Mouse (Mus musculus) embryonic facial prominence, embryonic 10.5 days (tissue): ENCODE results near the gene Adarb2. TPM values are rescaled to one million over a fixed set of nuclear protein-coding genes. Genes with fewer than 3 reads are reported as not detected.

Experiments used
- DNase-seq: peaks from one replicate; pipeline ENCODE4 v3.0.0-alpha.2; 2017; ENCODE audit warnings: low spot score
- H3K27ac ChIP-seq: fragments of 300-500 bp; sonication (generic); replicated peaks from 2 replicates; pipeline ENCODE4 v1.5.1; 2016; ENCODE audit warnings: mild to moderate bottlenecking
- H3K27me3 ChIP-seq: fragments of 300-500 bp; sonication (generic); replicated peaks from 2 replicates; pipeline ENCODE4 v1.6.1; 2016; ENCODE audit warnings: low read depth, mild to moderate bottlenecking; ENCODE audit not compliant: poor library complexity, severe bottlenecking
- H3K36me3 ChIP-seq: fragments of 300-500 bp; sonication (generic); replicated peaks from 2 replicates; pipeline ENCODE4 v1.6.1; 2016; ENCODE audit warnings: mild to moderate bottlenecking, moderate library complexity
- H3K4me1 ChIP-seq: fragments of 300-500 bp; sonication (generic); 2 replicates; pipeline ENCODE4 v1.6.1; 2016
- H3K4me3 ChIP-seq: fragments of 300-500 bp; sonication (generic); 2 replicates; pipeline ENCODE4 v1.5.1; 2016; ENCODE audit warnings: mild to moderate bottlenecking, moderate library complexity
- H3K9me3 ChIP-seq: fragments of 300-500 bp; sonication (generic); 2 replicates; pipeline ENCODE4 v1.6.1; 2016; ENCODE audit warnings: mild to moderate bottlenecking
- WGBS: fragments of 180-500 bp; shearing (Covaris S2); methylation state at CpG from one replicate; pipeline ENCODE4 v1.1.7; 2016; 5-methylcytosine and 5-hydroxymethylcytosine counted together
- polyA plus RNA-seq: library from polyadenylated mRNA; unstranded; fragments of >200 nt; fragmentation: Nextera tagmentation; extraction: Ambion mirVana; gene quantifications from 2 replicates; pipeline ENCODE4 v1.2.1, GENCODE M21; 2016

The Adarb2 gene
- 2.6 TPM in 2 replicates for polyA plus RNA-seq

DNA sequence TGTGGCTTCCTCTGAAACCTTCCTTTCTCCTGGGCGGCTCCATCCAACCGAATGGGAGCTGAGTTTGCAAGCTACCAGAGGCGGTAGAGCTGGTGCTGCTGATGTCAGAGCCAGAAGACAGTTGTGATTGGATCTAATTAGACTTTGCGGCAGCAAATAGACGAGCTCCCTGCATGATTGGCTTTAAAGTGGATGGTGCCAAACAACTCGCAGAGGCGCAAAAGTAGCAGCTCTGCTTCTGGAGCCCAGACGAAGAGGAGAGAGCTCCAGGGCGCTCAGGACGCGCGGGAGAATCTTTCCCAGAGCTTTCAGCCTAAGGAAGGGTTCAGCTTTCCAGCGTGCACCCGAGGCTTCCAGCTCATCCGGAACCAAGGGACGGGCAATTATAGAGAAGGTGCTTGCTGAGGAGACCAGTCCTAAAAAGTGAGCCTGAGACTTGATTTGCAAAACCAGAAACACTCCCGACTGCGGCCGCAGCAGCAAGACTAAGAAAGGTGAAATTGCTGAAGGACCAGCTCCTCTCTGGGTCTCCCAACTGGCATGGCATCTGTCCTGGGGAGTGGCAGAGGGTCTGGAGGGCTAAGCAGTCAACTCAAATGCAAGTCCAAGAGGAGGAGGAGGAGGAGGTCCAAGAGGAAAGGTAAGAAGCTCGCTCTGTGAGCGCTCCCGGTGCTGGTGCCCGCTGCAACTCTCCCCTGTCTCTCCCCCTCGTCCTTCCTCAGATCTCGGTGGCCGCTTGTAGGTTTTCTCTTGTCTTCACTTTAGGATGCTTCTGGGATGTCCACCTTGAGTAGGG lies at the start of gene Adarb2:
Gene Adarb2 (plus strand): TSS at position 186 of the 796 bp plus-strand sequence.
- Histone ChIP-seq H3K27ac (peak within 1 kb of the TSS; percentile 63), H3K36me3 (no peaks in the 10 kb centered on the region)
- under 1% methylated on average over 26 of the region's 26 CpGs for WGBS

DNA sequence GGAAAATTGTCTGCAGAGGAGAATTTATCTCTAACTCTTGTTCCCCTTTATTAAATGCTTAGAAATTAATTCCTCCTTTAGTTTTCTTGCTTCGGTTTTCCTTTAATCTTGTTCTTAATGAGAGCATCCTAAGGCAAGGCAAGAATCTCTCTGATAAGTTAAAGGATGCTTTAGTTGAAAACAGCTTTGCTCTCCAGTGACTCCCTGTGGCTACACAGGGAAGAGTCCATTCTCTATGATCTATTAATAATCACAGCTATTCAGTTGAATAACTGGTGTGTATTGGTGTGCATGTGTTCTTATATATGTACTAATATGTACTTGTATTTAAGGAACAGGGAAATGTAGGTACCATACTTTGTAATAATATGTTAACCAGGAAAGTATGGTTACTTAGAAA lies 28.9 kb upstream of the Adarb2 start:
- Histone ChIP-seq H3K9me3 (no peaks in the 10 kb centered on the region), H3K27me3 (no peaks in the 10 kb centered on the region), H3K36me3 (no peaks in the 10 kb centered on the region), H3K4me1 (no peaks in the 10 kb centered on the region), H3K4me3 (no peak overlapping the region), H3K27ac (no peak overlapping the region)
- DNase-seq, result no peak
- WGBS, result 72% methylated on average over 1 of the region's 1 CpGs

More for the DNA sequence above, at the start of gene Adarb2:
- Histone ChIP-seq H3K4me3 (peak within 1 kb of the TSS; percentile 64), H3K9me3 (no peaks in the 10 kb centered on the region), H3K4me1 (peaks cover 6% of the 10 kb centered on the region), H3K27me3 (peaks cover 26% of the 10 kb centered on the region)
- DNase-seq, result peak; percentile 68

DNA sequence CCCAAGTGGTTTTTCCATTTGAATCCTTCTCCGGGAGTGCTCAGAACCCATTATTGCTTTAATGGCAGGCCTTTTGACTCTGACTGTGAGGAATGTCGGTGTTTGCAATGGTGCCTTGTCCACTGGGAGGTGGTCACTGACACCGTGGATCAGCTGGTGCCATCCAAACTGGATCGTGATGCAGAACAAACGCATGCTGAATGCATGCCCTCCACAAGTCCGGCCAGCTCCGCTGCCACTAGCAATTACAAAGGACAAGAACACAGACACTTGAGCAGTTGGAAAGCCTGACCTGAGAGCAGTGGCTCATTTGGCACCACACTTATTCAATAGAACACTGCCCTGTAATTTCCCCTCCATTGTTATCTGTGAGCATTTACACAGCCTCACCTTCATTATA lies 10.7 kb upstream of the Adarb2 start:
- no peaks in the 10 kb centered on the region for H3K4me1 ChIP-seq
- 60% methylated on average over 7 of the region's 7 CpGs for WGBS
- DNase-seq, result no peak
- H3K27me3 ChIP-seq, result no peaks in the 10 kb centered on the region
- no peak overlapping the region for H3K4me3 ChIP-seq
- no peak overlapping the region for H3K27ac ChIP-seq
- H3K36me3 ChIP-seq, result no peaks in the 10 kb centered on the region
- H3K9me3 ChIP-seq, result no peaks in the 10 kb centered on the region

DNA sequence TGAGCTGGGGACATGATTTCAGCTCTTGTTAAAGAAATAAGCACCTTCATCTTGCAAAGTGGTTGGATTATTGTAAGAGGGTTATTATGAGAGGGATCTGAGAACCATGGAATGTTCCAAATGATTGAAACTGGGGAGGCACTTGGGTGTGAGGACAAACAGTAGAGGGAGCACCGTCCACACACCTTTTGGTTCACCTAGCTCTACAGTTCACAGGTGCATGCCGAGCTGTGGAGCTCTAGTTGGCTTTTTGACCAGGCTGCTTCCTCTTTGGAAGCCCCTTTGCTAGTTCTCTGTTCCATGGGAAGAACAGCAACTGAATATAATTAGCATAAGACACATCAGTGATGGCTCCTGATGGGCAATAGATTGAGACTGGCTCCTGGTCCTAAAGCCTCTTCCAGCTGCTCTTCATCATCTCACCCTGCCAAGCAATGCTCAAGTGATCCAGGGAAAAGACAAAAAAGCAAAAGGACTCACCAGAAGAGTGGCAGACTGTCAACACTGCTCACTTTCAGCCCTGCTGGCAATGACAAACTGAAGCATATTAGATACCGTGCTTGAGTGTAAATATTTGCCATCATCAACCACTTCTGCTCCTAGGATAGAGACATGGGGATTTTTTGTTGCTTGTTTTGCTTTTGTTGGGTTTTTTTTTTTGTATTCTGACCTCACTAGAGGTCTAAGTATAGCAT lies 3.3 kb upstream of the Adarb2 start:
- H3K27ac ChIP-seq, result no peak overlapping the region
- H3K4me1 ChIP-seq, result peaks cover 6% of the 10 kb centered on the region
- H3K27me3 ChIP-seq, result peaks cover 25% of the 10 kb centered on the region
- WGBS, result 57% methylated on average over 3 of the region's 3 CpGs
- H3K4me3 ChIP-seq, result no peak overlapping the region
- H3K36me3 ChIP-seq, result no peaks in the 10 kb centered on the region
- H3K9me3 ChIP-seq, result no peaks in the 10 kb centered on the region
- no peak for DNase-seq

DNA sequence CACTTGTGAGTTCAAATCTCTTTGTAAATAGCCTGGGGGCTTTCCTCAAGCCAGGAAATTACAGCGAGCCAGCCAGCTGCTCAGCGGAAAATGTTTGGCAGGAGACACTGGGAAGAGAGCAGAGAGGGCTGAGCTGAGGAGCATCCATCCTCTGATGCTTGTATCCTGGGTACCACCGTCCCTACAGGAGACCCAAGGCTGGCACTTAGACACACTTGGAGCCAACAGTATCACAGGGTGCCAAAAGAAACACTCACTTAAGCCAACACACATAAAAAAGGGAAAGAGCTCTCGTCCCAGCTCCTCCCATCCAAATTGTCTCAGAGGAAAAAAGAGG lies 779 bp downstream of the Adarb2 start:
- Histone ChIP-seq H3K27me3 (peaks cover 26% of the 10 kb centered on the region), H3K36me3 (no peaks in the 10 kb centered on the region), H3K9me3 (no peaks in the 10 kb centered on the region), H3K4me1 (peaks cover 6% of the 10 kb centered on the region), H3K4me3 (peak overlapping the region; percentile 64), H3K27ac (no peak overlapping the region; the same call in 1 of the 2 replicates)
- no peak for DNase-seq
- WGBS, result 3% methylated on average over 4 of the region's 4 CpGs

DNA sequence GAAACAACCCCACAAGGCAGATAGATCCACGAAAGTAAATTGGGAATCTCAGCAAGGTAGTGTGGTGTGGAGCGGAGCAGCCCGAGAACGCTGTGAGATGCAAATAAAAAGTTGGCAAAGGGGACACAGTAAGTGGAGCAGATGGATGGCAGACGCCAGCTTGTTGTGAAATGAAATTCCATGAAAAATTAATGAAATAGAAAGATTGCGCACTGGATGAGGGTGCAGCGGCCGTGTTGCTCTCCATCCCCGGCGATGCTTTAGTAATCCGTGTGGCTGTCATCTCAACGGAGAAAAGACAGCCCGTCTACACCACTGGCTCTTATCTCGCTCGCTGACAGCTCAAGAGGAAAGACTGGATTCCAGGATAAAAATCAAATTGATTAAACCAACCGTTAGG lies 4.7 kb downstream of the Adarb2 start:
- 74% methylated on average over 16 of the region's 16 CpGs for WGBS
- DNase-seq, result no peak
- no peak overlapping the region for H3K4me3 ChIP-seq
- H3K27ac ChIP-seq, result no peak overlapping the region
- no peaks in the 10 kb centered on the region for H3K36me3 ChIP-seq
- H3K9me3 ChIP-seq, result no peaks in the 10 kb centered on the region
- peaks cover 17% of the 10 kb centered on the region for H3K27me3 ChIP-seq
- peaks cover 6% of the 10 kb centered on the region for H3K4me1 ChIP-seq

DNA sequence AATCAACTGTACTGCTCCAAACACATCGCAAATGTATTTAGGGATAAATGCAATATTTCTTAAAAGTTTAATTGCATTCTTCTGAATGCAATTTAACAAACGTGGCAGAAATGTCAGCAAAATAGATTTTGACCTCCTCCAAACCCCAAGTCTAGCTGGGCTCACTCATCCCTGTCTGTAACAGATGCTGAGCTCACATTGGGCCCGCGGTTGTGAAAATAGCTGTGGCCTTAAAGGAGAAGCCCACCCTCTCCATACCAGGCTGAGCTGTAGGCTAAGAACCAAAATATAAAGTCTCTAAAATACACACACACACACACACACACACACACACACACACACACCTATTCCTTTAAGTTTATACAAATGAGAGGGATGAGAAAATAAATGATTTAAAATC lies 8.1 kb downstream of the Adarb2 start:
- H3K27ac ChIP-seq, result no peak overlapping the region
- H3K36me3 ChIP-seq, result no peaks in the 10 kb centered on the region
- H3K9me3 ChIP-seq, result no peaks in the 10 kb centered on the region
- WGBS, result 72% methylated on average over 4 of the region's 4 CpGs
- no peaks in the 10 kb centered on the region for H3K4me1 ChIP-seq
- no peaks in the 10 kb centered on the region for H3K27me3 ChIP-seq
- no peak overlapping the region for H3K4me3 ChIP-seq
- DNase-seq, result no peak

DNA sequence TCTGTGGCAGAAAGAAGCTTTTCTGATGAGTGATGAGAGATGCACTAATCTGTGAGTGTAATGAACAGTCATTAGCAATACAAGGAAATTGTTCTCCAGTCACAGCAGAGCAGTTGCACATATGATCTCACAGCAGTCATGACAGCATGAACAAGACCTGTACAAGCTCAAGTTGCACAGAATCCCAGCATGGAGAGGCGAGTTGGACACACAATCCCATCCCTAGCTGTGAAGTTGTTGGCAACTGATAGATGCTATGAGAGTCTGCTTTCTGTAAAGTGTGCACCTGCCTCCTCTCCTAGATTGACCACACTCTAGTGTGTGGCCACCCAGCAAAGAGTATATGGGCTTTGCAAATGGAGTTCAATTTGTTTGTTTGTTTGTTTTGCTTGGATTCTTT lies 36.2 kb downstream of the Adarb2 start:
- H3K27ac ChIP-seq, result no peak overlapping the region
- H3K9me3 ChIP-seq, result no peaks in the 10 kb centered on the region
- DNase-seq, result no peak
- no peaks in the 10 kb centered on the region for H3K27me3 ChIP-seq
- WGBS, result 67% methylated on average over 1 of the region's 1 CpGs
- H3K36me3 ChIP-seq, result no peaks in the 10 kb centered on the region
- no peaks in the 10 kb centered on the region for H3K4me1 ChIP-seq
- H3K4me3 ChIP-seq, result no peak overlapping the region

DNA sequence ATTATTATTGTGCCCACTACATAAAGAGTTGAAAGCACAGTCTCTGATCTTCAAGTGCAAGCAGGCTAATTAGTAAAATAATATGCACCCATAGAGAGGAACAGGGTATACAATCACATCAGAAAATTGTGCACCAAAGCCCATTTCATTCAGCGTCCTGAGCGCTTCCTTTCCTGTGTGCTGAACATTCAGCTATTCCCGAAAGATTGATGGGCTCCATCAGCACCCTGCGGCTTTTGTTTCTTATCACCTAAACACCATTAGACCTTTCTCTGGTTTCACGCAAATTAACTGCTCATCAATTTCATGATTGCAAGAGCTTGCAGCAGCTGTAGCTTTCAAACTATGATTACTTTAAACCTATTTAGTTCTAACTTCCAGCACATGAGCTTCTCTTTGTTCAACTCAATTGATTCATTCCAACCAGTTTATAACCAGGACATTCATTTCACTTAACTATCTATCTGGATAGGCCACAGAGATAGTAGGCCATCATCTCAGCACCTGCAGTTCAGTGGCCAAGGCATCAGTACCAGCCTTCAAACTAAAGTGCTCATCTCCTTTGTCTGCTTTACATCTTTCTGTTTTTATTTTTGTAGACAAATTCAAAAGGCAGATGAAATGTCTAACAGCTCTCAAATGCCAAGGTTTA lies 45.5 kb downstream of the Adarb2 start:
- Histone ChIP-seq H3K27ac (no peak overlapping the region), H3K27me3 (no peaks in the 10 kb centered on the region), H3K9me3 (no peaks in the 10 kb centered on the region), H3K4me3 (no peak overlapping the region), H3K36me3 (no peaks in the 10 kb centered on the region), H3K4me1 (no peaks in the 10 kb centered on the region)
- WGBS, result 83% methylated on average over 5 of the region's 5 CpGs
- DNase-seq, result no peak

DNA sequence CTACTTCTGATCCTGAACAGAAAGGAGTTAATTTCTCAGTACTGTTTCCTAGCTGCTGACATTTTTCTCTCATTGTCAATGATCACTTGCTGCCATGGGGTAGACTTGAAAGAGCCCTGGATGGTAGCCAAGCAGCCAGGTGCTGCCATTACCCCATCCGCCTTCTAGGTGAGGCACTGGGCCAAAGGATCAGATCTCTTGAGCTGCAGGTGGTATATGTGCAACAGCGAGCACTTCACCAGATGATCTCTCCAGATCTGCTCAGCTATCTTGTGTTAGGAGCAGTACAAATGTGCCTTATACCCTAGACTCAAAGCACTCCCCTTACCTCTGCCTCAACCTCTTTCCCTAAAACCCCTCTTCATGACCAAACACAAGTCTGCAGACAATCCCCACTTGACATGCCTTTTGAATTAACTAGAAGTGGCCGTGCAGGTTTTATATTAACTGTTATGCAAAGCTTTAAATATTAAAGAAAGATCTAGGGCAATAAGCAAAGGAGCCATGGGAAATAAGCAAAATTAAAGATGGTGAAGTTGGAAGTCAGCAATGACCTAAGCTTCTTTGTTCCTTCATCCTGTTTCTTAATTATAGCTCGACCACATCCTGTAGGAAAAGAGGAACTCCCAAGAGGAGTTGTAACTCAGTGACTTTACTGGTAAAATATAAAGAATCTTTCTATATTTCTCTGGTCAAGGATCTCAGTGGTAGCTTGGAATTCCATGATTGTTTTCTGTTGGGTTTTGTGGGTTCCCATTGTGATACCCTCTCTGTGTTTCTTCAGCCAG lies 69.7 kb downstream of the Adarb2 start:
- no peaks in the 10 kb centered on the region for H3K27me3 ChIP-seq
- H3K4me3 ChIP-seq, result no peak overlapping the region
- 83% methylated on average over 4 of the region's 4 CpGs for WGBS
- H3K36me3 ChIP-seq, result no peaks in the 10 kb centered on the region
- no peaks in the 10 kb centered on the region for H3K4me1 ChIP-seq
- H3K27ac ChIP-seq, result no peak overlapping the region
- H3K9me3 ChIP-seq, result no peaks in the 10 kb centered on the region
- no peak for DNase-seq

DNA sequence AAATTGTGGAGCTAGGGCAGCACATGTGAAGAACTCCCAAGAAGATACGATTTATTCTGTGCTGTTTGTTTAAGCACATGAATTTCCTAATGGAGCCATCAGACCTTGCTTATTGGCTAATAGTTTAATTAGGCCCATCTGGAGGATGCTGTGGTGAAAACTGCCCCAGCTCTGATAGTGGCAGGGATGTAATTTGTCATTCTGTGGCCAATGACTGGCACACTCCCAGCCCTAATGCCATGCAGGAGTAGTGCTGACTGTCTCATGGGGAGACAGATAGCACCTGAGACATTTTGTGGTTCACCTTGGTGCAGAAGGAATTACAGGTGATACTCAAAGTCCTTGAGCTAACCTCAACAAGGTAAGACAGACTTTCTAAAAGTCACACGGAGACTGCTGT lies 80.5 kb downstream of the Adarb2 start:
- Histone ChIP-seq H3K27me3 (no peaks in the 10 kb centered on the region), H3K4me1 (no peaks in the 10 kb centered on the region), H3K9me3 (no peaks in the 10 kb centered on the region), H3K4me3 (no peak overlapping the region), H3K27ac (no peak overlapping the region), H3K36me3 (no peaks in the 10 kb centered on the region)
- no peak for DNase-seq
- WGBS, result 77% methylated on average over 2 of the region's 2 CpGs

DNA sequence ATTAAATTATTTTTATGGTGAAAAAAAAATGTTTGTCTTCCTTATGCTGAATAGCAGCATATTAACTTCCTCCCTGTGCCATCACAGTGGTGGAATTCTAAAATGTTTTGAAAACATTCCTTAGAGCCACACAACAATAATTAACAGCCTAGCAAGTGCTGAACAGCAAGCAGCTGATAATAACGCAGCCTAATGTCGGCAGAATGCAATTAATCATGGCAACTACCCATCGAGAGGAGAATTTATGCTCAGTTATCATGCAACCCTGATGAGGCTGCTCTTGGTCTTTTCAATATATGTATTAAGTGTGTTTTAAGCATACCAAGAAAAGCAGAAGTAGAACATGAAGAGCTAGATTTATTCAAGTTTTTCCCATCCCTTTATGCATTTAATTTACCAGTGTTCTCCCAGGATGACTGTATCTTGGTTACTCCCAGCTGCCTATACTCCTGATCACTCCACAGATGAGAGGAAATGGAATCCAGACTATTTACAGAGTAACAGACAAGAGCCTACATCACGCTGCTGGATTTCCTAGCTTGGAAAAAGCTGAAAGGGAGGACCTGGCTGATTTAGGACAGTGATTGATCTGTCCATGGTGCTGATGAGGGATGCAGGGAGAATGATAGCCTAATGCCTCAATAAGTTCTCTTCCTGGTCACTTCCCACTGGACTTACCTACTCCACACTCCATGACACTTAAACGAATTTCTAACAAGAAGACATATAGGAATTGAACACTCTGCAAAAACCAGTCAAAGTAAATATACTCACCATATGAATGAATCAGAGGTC lies 113.9 kb downstream of the Adarb2 start:
- no peak overlapping the region for H3K27ac ChIP-seq
- no peak overlapping the region for H3K4me3 ChIP-seq
- peak; percentile 28 for DNase-seq
- H3K4me1 ChIP-seq, result no peaks in the 10 kb centered on the region
- no peaks in the 10 kb centered on the region for H3K9me3 ChIP-seq
- no peaks in the 10 kb centered on the region for H3K36me3 ChIP-seq
- 60% methylated on average over 5 of the region's 5 CpGs for WGBS
- no peaks in the 10 kb centered on the region for H3K27me3 ChIP-seq
